Mouse (Mus musculus) testis, adult 2 months (tissue): ENCODE results near the gene Mbd4. TPM values are rescaled to one million over a fixed set of nuclear protein-coding genes. Genes with fewer than 3 reads are reported as not detected.

ENCODE experiments used
- H3K27ac ChIP-seq: fragments of 200-500 bp; 2 replicates; pipeline ENCODE4 v1.5.1; 2012; ENCODE audit warnings: low read depth, low read length; ENCODE audit not compliant: control insufficient read depth, insufficient read depth
- H3K27me3 ChIP-seq: fragments of 200-500 bp; 2 replicates; pipeline ENCODE4 v1.6.1; 2012; ENCODE audit warnings: mild to moderate bottlenecking, low read length, moderate library complexity; ENCODE audit not compliant: control insufficient read depth, insufficient read depth
- H3K36me3 ChIP-seq: fragments of 200-500 bp; 2 replicates; pipeline ENCODE4 v1.6.1; 2012; ENCODE audit warnings: mild to moderate bottlenecking, low read length; ENCODE audit not compliant: control insufficient read depth, insufficient read depth
- H3K4me1 ChIP-seq: fragments of 200-500 bp; 2 replicates; pipeline ENCODE4 v1.6.1; 2012; ENCODE audit warnings: low read length; ENCODE audit not compliant: control insufficient read depth, insufficient read depth
- H3K4me3 ChIP-seq: fragments of 200-500 bp; 2 replicates; pipeline ENCODE4 v1.5.1; 2012; ENCODE audit warnings: low read depth, mild to moderate bottlenecking, low read length, moderate library complexity, mixed read lengths; ENCODE audit not compliant: control insufficient read depth
- CTCF ChIP-seq: fragments of 200-500 bp; IDR thresholded peaks from 2 replicates; pipeline ENCODE4 v1.5.1; 2012; ENCODE audit warnings: low read depth, mild to moderate bottlenecking, inconsistent platforms, low read length, moderate library complexity; ENCODE audit not compliant: control insufficient read depth, insufficient read depth, insufficient replicate concordance
- POLR2A ChIP-seq: fragments of 200-500 bp; IDR thresholded peaks from 2 replicates; pipeline ENCODE4 v1.6.1; 2012; ENCODE audit warnings: low read depth, mild to moderate bottlenecking, inconsistent platforms, low read length, moderate library complexity; ENCODE audit not compliant: control insufficient read depth
- polyA plus RNA-seq: library from polyadenylated mRNA; depleted of rRNA; stranded (reverse); fragments of >200 nt; gene quantifications from 2 replicates; pipeline ENCODE4 v1.2.3, GENCODE M21; 2012

Gene Mbd4
- polyA plus RNA-seq, 1 experiment, result 7.6 TPM

DNA sequence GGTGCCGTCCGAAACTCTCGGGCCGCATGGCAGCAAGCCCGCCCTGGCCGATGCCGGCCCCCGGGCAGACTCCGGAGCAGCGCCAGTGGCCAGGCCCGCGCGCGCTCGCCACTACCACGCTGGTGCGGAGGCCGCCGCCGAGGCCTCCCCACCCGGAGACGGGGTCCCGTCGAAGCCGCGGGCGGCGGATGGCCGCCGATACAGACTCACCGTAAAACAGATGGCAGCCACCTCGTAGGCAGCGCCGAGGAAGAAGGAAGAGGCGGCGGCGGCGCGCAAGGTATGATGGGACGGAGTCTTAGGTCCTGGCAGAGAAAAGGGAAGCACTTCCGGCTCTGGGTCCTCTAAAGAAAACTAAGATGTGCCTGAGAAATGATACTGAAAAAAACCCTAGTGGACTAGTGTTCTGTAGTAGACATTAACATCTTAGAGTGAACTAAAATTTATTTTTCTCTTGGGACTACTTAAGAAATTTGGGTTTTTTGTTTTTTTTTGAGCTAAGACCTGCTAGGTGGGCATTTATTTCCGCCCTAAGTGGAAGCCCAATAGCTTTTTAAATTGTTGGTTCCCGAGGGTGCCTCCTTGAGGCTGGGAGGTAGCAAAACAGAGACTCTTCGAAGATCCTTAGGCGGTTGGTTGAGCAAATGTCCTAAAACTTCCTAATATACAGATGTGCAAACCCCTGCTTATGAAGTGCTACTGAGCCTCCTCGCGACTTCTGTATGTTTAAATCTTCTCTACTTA, 44.5 kb downstream of the Mbd4 start, which contains the start of gene Rpl32:
Rpl32 (minus strand) TSS at position 260 of the 744 bp plus-strand sequence.
- Histone ChIP-seq H3K36me3 (no peaks in the 10 kb centered on the region; the same call in 1 of the 2 replicates), H3K4me1 (peaks cover 2% of the 10 kb centered on the region), H3K27ac (peak within 1 kb of the TSS; percentile 85), H3K27me3 (no peaks in the 10 kb centered on the region), H3K4me3 (peak within 1 kb of the TSS; percentile 86)
- TF ChIP-seq POLR2A (peak; percentile 93), CTCF (no peak)

DNA sequence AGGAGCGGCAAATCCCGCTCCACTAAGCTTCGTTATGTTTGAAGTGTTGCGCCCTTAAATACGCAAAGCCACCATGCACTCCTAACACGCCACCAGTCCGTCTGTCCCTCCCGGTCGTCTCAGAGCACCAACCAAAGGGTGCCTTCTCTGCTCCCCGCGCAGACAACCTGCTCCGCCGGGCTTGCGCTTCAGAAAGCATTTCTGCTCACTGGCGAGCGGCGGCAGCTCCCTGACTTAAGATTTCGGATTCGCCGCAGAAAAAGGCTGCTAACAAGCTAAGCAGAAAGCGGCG, 45.0 kb downstream of the Mbd4 start:
- Histone ChIP-seq H3K4me3 (peak overlapping the region; percentile 86), H3K27ac (peak overlapping the region; percentile 85), H3K36me3 (no peaks in the 10 kb centered on the region; the same call in 1 of the 2 replicates), H3K27me3 (no peaks in the 10 kb centered on the region), H3K4me1 (peaks cover 2% of the 10 kb centered on the region)
- no peak for TF ChIP-seq POLR2A
- no peak for TF ChIP-seq CTCF

DNA sequence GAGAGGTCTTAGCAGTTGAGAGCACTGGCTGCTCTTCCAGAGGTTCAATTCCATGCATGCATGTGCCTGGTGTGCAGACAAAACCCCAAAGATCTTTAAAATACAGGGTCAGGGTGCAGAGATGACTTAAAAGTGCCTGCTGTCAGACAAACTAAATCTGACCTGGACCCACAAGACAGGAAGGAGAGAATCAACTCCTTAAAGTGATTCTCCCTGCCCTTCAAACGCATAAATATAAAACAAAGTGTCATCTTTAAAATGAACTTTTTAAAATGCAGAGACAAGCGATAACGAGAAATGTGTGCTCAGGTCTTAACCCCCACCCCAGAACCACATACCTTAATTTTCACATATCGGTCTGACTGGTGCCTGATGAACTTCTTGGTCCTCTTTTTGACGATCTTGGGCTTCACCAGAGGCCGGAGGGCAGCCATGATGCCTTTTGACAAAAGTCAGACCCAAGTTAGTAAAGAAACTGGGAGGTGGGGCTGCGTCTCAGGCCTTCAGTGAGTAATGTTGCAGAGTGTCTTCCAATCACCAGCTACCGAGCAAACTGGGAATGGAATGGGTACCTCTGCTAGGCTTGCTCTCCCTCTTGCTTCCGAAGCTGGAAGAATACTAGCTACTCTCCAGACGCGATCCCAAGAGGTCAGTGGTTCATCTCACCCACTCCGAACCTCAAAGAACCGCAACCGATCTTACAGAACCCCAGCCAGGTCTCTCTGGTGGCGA, 45.5 kb downstream of the Mbd4 start:
- H3K27ac ChIP-seq, result peak overlapping the region; percentile 85
- peak overlapping the region; percentile 86 for H3K4me3 ChIP-seq
- TF ChIP-seq CTCF (no peak), POLR2A (no peak)
- H3K27me3 ChIP-seq, result no peaks in the 10 kb centered on the region
- H3K36me3 ChIP-seq, result no peaks in the 10 kb centered on the region; the same call in 1 of the 2 replicates
- peaks cover 2% of the 10 kb centered on the region for H3K4me1 ChIP-seq

GRCm38 (mm10) chr6:115804432-115805192, 48.6 kb downstream of the Mbd4 start:
- H3K27me3 ChIP-seq, result no peaks in the 10 kb centered on the region
- TF ChIP-seq POLR2A, result no peak
- TF ChIP-seq CTCF, result no peak
- peaks cover 2% of the 10 kb centered on the region for H3K4me1 ChIP-seq
- no peak overlapping the region for H3K4me3 ChIP-seq
- H3K27ac ChIP-seq, result no peak overlapping the region
- H3K36me3 ChIP-seq, result peaks cover 2% of the 10 kb centered on the region

- Histone ChIP-seq H3K27me3 (no peaks in the 10 kb centered on the region), H3K4me3 (no peak overlapping the region), H3K4me1 (peaks cover 2% of the 10 kb centered on the region), H3K27ac (no peak overlapping the region), H3K36me3 (peaks cover 5% of the 10 kb centered on the region)
- TF ChIP-seq POLR2A (no peak), CTCF (peak; percentile 54; the same call in 1 of the 2 replicates)
Measured at GRCm38 (mm10) chr6:115803541-115804382, 49.4 kb downstream of the Mbd4 start.

DNA sequence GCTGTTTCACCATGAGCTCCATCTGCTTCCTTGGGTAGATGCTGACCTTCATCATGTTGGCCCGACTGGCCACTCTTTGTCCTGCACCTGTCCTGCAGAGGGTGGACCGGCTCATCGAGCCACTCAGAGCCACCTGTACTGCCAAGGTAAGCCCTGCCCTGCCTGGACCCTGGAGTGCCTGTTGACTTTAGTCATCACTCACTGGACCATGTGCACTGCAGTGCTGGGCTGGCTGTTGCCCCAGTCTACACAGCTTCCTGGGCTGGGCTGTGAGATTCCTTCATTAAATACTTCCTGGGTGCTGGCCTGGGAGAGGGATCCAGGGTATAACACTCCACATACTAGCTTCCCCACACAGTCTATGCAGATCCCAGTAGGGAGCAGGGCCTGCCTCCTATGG, 51.4 kb downstream of the Mbd4 start:
- Histone ChIP-seq H3K36me3 (peaks cover 7% of the 10 kb centered on the region), H3K27me3 (no peaks in the 10 kb centered on the region), H3K4me1 (no peaks in the 10 kb centered on the region), H3K27ac (no peak overlapping the region), H3K4me3 (no peak overlapping the region)
- TF ChIP-seq CTCF (no peak), POLR2A (no peak)

- H3K36me3 ChIP-seq, result peaks cover 4% of the 10 kb centered on the region
- TF ChIP-seq POLR2A (no peak), CTCF (no peak)
- H3K27me3 ChIP-seq, result no peaks in the 10 kb centered on the region
- H3K4me1 ChIP-seq, result no peaks in the 10 kb centered on the region
- no peak overlapping the region for H3K4me3 ChIP-seq
- H3K27ac ChIP-seq, result no peak overlapping the region
Measured at GRCm38 (mm10) chr6:115792691-115793215, 60.4 kb downstream of the Mbd4 start.
